In genomic region chr7:99641245-99641644, GRCm38 (mm10) we compare ENCODE assay signal across 12 mouse cellular contexts. TPM values are rescaled to one million over a fixed set of nuclear protein-coding genes. Genes with fewer than 3 reads are reported as not detected.
DNase-seq lines count a peak whose midpoint lies in the region; ATAC-seq and TF ChIP-seq lines count a peak whose summit lies in the region.
"Had no signal": no experiment of that assay in that cellular context is flagged by ENCODE, and none has a peak within 500 bp of the region (broad histone marks: within the 10 kb centered on the region; RNA-seq: fewer than 3 reads in every experiment).

No protein-coding gene starts in this region.

- H3K36me3 ChIP-seq in hindbrain, embryonic 10.5 days: no peaks in the 10 kb centered on the region
- H3K36me3 ChIP-seq in hindbrain, embryonic 12.5 days: no peaks in the 10 kb centered on the region
- no peaks in the 10 kb centered on the region for H3K36me3 ChIP-seq in thymus, adult 2 months (ENCODE audit: control insufficient read depth, insufficient read depth, low read length)
- H3K36me3 ChIP-seq: forebrain, embryonic 12.5 days had no signal

- DNase-seq in hindbrain, embryonic 10.5 days (ENCODE audit: low spot score): no peak
- peak; percentile 76 for DNase-seq in MN1 (ENCODE audit: low spot score)
- peak; percentile 22 for DNase-seq in Muller cell, postnatal 12 days (ENCODE audit: inconsistent ontology term)
- DNase-seq in gastrocnemius, postnatal 25 days: peak; percentile 85
- no peak for DNase-seq in thymus, adult 2 months
- DNase-seq: lung, adult 18-20 months had no signal

- no peak overlapping the region for H3K9ac ChIP-seq in hindbrain, embryonic 12.5 days
- H3K9ac ChIP-seq: forebrain, embryonic 12.5 days had no signal

- H3K4me3 ChIP-seq in hindbrain, embryonic 10.5 days: no peak overlapping the region
- H3K4me3 ChIP-seq in hindbrain, embryonic 12.5 days: no peak overlapping the region
- H3K4me3 ChIP-seq in thymus, adult 2 months (ENCODE audit: control insufficient read depth, insufficient read depth, low read length): no peak overlapping the region
- H3K4me3 ChIP-seq: forebrain, embryonic 12.5 days had no signal

- WGBS in hindbrain, embryonic 10.5 days: 45% methylated on average over 4 of the region's 4 CpGs
- 48% methylated on average over 4 of the region's 4 CpGs for WGBS in hindbrain, embryonic 12.5 days
- 66% methylated on average over 4 of the region's 4 CpGs for WGBS in thymus, adult 2 months

- no peak for TF ChIP-seq CTCF in thymus, adult 2 months (IDR thresholded peaks at IDR 0.05; ENCODE audit: borderline replicate concordance, control insufficient read depth, extremely low read depth, insufficient read depth, low read length, poor library complexity)

- ATAC-seq in hindbrain, embryonic 12.5 days (ENCODE audit: low FRiP score): no peak
- ATAC-seq in activated CD4-positive, CD25-positive, alpha-beta regulatory T cell, adult 4 months: no peak
- ATAC-seq: intestine, embryonic 16.5 days had no signal

- H3K4me1 ChIP-seq in hindbrain, embryonic 10.5 days (replicated peaks): peaks cover 19% of the 10 kb centered on the region; the same call in 1 of the 2 replicates
- 0 out of 2 replicates have a peak, but pooled peaks cover 3% of the 10 kb centered on the region for H3K4me1 ChIP-seq in hindbrain, embryonic 12.5 days
- H3K4me1 ChIP-seq in thymus, adult 2 months (replicated peaks; ENCODE audit: control insufficient read depth, insufficient read depth, low read length): no peaks in the 10 kb centered on the region
- H3K4me1 ChIP-seq: forebrain, embryonic 12.5 days had no signal

- no peak overlapping the region for H3K4me2 ChIP-seq in hindbrain, embryonic 12.5 days (replicated peaks)
- H3K4me2 ChIP-seq: forebrain, embryonic 12.5 days; midbrain, embryonic 11.5 days had no signal

- H3K9me3 ChIP-seq in hindbrain, embryonic 10.5 days: no peaks in the 10 kb centered on the region
- H3K9me3 ChIP-seq in hindbrain, embryonic 12.5 days (replicated peaks): no peaks in the 10 kb centered on the region
- H3K9me3 ChIP-seq: forebrain, embryonic 12.5 days had no signal

- peaks cover 11% of the 10 kb centered on the region; the same call in 1 of the 2 replicates for H3K27me3 ChIP-seq in hindbrain, embryonic 10.5 days (ENCODE audit: insufficient read depth, poor library complexity, severe bottlenecking)
- H3K27me3 ChIP-seq in hindbrain, embryonic 12.5 days: 0 out of 2 replicates have a peak, but pooled peaks cover 4% of the 10 kb centered on the region
- H3K27me3 ChIP-seq in thymus, adult 2 months (ENCODE audit: control insufficient read depth, insufficient read depth, low read length): no peaks in the 10 kb centered on the region

- H3K27ac ChIP-seq in hindbrain, embryonic 10.5 days: 0 out of 2 replicates have a peak overlapping the region, but pooled peaks have one; percentile 23
- H3K27ac ChIP-seq in hindbrain, embryonic 12.5 days: no peak overlapping the region
- no peak overlapping the region for H3K27ac ChIP-seq in thymus, adult 2 months (ENCODE audit: control insufficient read depth, insufficient read depth, low read length)
- H3K27ac ChIP-seq: forebrain, embryonic 12.5 days had no signal

- TF ChIP-seq POLR2A in thymus, adult 2 months (IDR thresholded peaks at IDR 0.05; ENCODE audit: control insufficient read depth, extremely low read depth, insufficient read depth, low read length, poor library complexity): no peak

RNA-seq across cellular contexts. Expression of gene Tpbgl, which starts 14.3 kb away (rescaled TPM):
- polyA plus RNA-seq in hindbrain, embryonic 10.5 days (2016; fragmentation: Nextera tagmentation; extraction: Ambion mirVana): 0.59 and 0.81 TPM in 2 replicates
- 1.6 and 2.2 TPM in 2 replicates for polyA plus RNA-seq in hindbrain, embryonic 12.5 days (2016; fragmentation: Nextera tagmentation; extraction: Ambion mirVana)
- 10 to 100 TPM; 42.5 to 46.1 TPM for total RNA-seq in gastrocnemius, postnatal 25 days (2021)
- 3.8 and 4.6 TPM in 2 replicates for polyA plus RNA-seq in thymus, adult 2 months (2012; rRNA removed)
- polyA plus RNA-seq in activated CD4-positive, CD25-positive, alpha-beta regulatory T cell, adult 4 months (2017; shearing (Covaris generic)): under 1 TPM in 1 of 2 experiments, not detected in 1; 0.25 TPM
- total RNA-seq: granulocyte monocyte progenitor cell, adult 5-6 weeks had no signal

Comparison
In these comparisons a context has a peak if more than half of its experiments do, and no peak if none do; other contexts are left out.
1. DNase-seq: peak in MN1 (single experiment), Muller cell, postnatal 12 days (single experiment) and gastrocnemius, postnatal 25 days (single experiment); none in hindbrain, embryonic 10.5 days (single experiment) and thymus, adult 2 months (single experiment).